Comparison of ENCODE assay signal across 21 mouse cellular contexts in genomic region chr9:32003730-32004129, GRCm38 (mm10).
A peak's percentile ranks its signal among the peaks of the same experiment; 100 is the strongest.
DNase-seq lines count a peak whose midpoint lies in the region; ATAC-seq and TF ChIP-seq lines count a peak whose summit lies in the region.
"Had no signal": no experiment of that assay in that cellular context is flagged by ENCODE, and none has a peak within 500 bp of the region (broad histone marks: within the 10 kb centered on the region; RNA-seq: fewer than 3 reads in every experiment).

No protein-coding gene starts in this region.

- no peak overlapping the region for H3K9ac ChIP-seq in heart, adult 2 months (ENCODE audit: low read depth, low read length)
- H3K9ac ChIP-seq in liver, adult 2 months (ENCODE audit: low read depth, low read length): no peak overlapping the region
- H3K9ac ChIP-seq in liver, embryonic 12.5 days: no peak overlapping the region
- H3K9ac ChIP-seq: embryonic facial prominence, embryonic 13.5 days; embryonic facial prominence, embryonic 15.5 days; forebrain, embryonic 12.5 days had no signal

- no peak for TF ChIP-seq POLR2A in heart, adult 2 months (IDR thresholded peaks at IDR 0.05; ENCODE audit: insufficient read depth, low read depth, low read length)
- TF ChIP-seq POLR2A in liver, adult 2 months (IDR thresholded peaks at IDR 0.05; ENCODE audit: extremely low read depth, insufficient read depth, low read length): no peak

- no peaks in the 10 kb centered on the region for H3K36me3 ChIP-seq in heart, adult 2 months (ENCODE audit: control insufficient read depth, insufficient read depth, low read length)
- no peaks in the 10 kb centered on the region for H3K36me3 ChIP-seq in liver, adult 2 months (ENCODE audit: control insufficient read depth, insufficient read depth, low read length)
- no peaks in the 10 kb centered on the region for H3K36me3 ChIP-seq in liver, embryonic 12.5 days
- H3K36me3 ChIP-seq: embryonic facial prominence, embryonic 13.5 days; embryonic facial prominence, embryonic 15.5 days; forebrain, embryonic 10.5 days; forebrain, embryonic 12.5 days had no signal

- H3K27me3 ChIP-seq in heart, adult 2 months (ENCODE audit: control insufficient read depth, insufficient read depth, low read length): no peaks in the 10 kb centered on the region
- H3K27me3 ChIP-seq in liver, adult 2 months (ENCODE audit: control insufficient read depth, insufficient read depth, low read length): no peaks in the 10 kb centered on the region
- H3K27me3 ChIP-seq in liver, embryonic 12.5 days (replicated peaks): peaks cover 4% of the 10 kb centered on the region; the same call in 1 of the 2 replicates
- H3K27me3 ChIP-seq: embryonic facial prominence, embryonic 13.5 days; embryonic facial prominence, embryonic 15.5 days; forebrain, embryonic 12.5 days had no signal

- H3K79me2 ChIP-seq in heart, adult 2 months (replicated peaks; ENCODE audit: control insufficient read depth, insufficient read depth, low read length): no peaks in the 10 kb centered on the region
- peaks cover 5% of the 10 kb centered on the region; the same call in 1 of the 2 replicates for H3K79me2 ChIP-seq in liver, adult 2 months (ENCODE audit: control insufficient read depth, insufficient read depth, low read length)

- intact Hi-C loops in heart, adult 2 months (cut with DNase I): no loop called here

- peaks cover 5% of the 10 kb centered on the region for H3K4me1 ChIP-seq in heart, adult 2 months (ENCODE audit: control insufficient read depth, insufficient read depth, low read length)
- peaks cover 28% of the 10 kb centered on the region for H3K4me1 ChIP-seq in liver, adult 2 months (ENCODE audit: control insufficient read depth, insufficient read depth, low read length)
- no peaks in the 10 kb centered on the region for H3K4me1 ChIP-seq in liver, embryonic 12.5 days
- H3K4me1 ChIP-seq: embryonic facial prominence, embryonic 13.5 days; embryonic facial prominence, embryonic 15.5 days; forebrain, embryonic 12.5 days had no signal

- H3K9me3 ChIP-seq in liver, embryonic 12.5 days (replicated peaks): no peaks in the 10 kb centered on the region
- H3K9me3 ChIP-seq: embryonic facial prominence, embryonic 13.5 days; embryonic facial prominence, embryonic 15.5 days; forebrain, embryonic 10.5 days; forebrain, embryonic 12.5 days had no signal

- no peak overlapping the region for H3K27ac ChIP-seq in heart, adult 2 months
- H3K27ac ChIP-seq in liver, adult 2 months (replicated peaks; ENCODE audit: insufficient read depth, low read depth, low read length): peak overlapping the region; percentile 62; the same call in 1 of the 2 replicates
- H3K27ac ChIP-seq in liver, embryonic 12.5 days: no peak overlapping the region
- H3K27ac ChIP-seq: embryonic facial prominence, embryonic 13.5 days; embryonic facial prominence, embryonic 15.5 days; forebrain, embryonic 10.5 days; forebrain, embryonic 12.5 days had no signal

- no peak for TF ChIP-seq EP300 in heart, adult 2 months (IDR thresholded peaks at IDR 0.05; ENCODE audit: insufficient read depth, low read depth, low read length)

- no peak overlapping the region for H3K4me2 ChIP-seq in liver, embryonic 12.5 days
- H3K4me2 ChIP-seq: embryonic facial prominence, embryonic 13.5 days; embryonic facial prominence, embryonic 15.5 days; forebrain, embryonic 12.5 days had no signal

- ATAC-seq in liver, embryonic 12.5 days: no peak
- ATAC-seq: forebrain, embryonic 14.5 days; forebrain, embryonic 16.5 days had no signal

- no peak for TF ChIP-seq CTCF in heart, adult 2 months (IDR thresholded peaks at IDR 0.05)
- TF ChIP-seq CTCF in liver, adult 2 months (IDR thresholded peaks at IDR 0.05; ENCODE audit: low read depth, low read length): no peak

- DNase-seq in heart, adult 11 months: peak; percentile 68
- no peak for DNase-seq in heart, adult 2 months
- DNase-seq in liver, adult 2 months (ENCODE audit: extremely low read depth, low read depth, low spot score): no peak
- DNase-seq: adrenal gland, adult 2 months; adrenal gland, postnatal 10 days; adrenal gland, postnatal 25 days; cerebellum, adult 11 months; cerebellum, adult 18-20 months; cerebellum, adult 8-10 months; cerebellum, adult 9-11 months; cerebellum, postnatal 14 days; cerebellum, postnatal 36 days; embryo, embryonic 11 days had no signal

- WGBS in heart, adult 2 months: 91% methylated on average over 7 of the region's 7 CpGs
- WGBS in liver, adult 2 months: 91% methylated on average over 7 of the region's 7 CpGs
- 70% methylated on average over 7 of the region's 7 CpGs for WGBS in liver, embryonic 12.5 days (ENCODE audit: insufficient replicate concordance)

- H3K4me3 ChIP-seq in heart, adult 2 months: no peak overlapping the region
- H3K4me3 ChIP-seq in liver, adult 2 months (ENCODE audit: insufficient read depth, low read depth, low read length): no peak overlapping the region
- no peak overlapping the region for H3K4me3 ChIP-seq in liver, embryonic 12.5 days
- H3K4me3 ChIP-seq: embryonic facial prominence, embryonic 13.5 days; embryonic facial prominence, embryonic 15.5 days; erythroblast, embryonic 14.5 days; forebrain, embryonic 10.5 days; forebrain, embryonic 12.5 days had no signal
